Mouse (Mus musculus) C2C12 (cell line): ENCODE measurements around the gene Prdx5.

Experiments
- CTCF ChIP-seq: IDR thresholded peaks from one replicate; pipeline ENCODE4 v1.5.1; 2011; ENCODE audit not compliant: control insufficient read depth, insufficient read depth, insufficient read length
- MAX ChIP-seq: IDR thresholded peaks from one replicate; pipeline ENCODE4 v1.6.1; 2011; ENCODE audit warnings: mild to moderate bottlenecking, control low read depth
- MYOG ChIP-seq: IDR thresholded peaks from one replicate; pipeline ENCODE4 v1.6.1; 2011; ENCODE audit not compliant: control insufficient read depth, insufficient read length; ENCODE audit errors: extremely low read depth
- USF1 ChIP-seq: IDR thresholded peaks from one replicate; pipeline ENCODE4 v1.6.1; 2011; ENCODE audit warnings: low read depth, mild to moderate bottlenecking, control low read depth, moderate library complexity

DNA sequence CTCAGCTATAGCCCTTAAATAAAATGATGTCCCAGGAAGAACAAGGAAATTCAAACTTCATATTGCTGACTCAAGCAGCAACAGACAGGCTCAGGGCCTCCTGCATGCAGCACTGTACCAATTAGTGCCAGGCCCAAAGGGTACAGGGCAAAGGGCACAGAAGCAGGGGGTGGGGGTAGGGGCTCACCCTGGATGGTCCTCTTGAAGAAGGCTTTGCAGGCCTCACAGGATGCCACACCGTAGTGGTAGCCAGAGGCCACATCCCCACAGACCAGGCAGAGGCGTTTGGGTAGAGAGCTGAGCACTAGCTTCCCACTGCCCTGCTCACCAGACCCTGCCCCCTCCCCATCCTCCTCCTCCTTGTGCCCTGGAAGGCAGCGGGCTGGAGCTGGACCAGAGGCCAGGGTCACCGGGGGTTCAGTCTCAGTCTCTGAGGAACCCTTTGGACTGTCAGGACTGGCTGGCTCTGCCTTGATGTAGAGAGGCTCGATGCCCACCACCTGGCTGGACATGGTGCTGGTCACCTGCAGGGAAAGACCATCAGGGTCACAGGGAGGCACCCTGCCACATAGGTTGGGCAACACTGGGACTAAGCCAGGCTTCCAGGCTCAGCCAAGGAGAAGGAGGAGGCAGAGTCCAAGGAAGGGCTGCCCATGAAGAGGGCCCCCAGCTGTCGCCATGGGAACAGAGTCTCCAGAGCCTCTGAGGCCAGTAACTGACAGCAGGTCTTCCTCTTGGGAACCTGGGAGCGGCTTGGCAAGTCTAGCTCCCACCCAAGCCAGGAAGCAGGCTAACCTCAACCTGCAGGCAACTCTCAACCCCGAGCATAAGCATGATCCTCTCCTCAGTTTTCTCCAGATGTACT is 10.2 kb upstream of the Prdx5 start:
- TF ChIP-seq CTCF (no peak), MAX (no peak), USF1 (no peak), MYOG (no peak)
